Mouse (Mus musculus): ENCODE measurements around the gene Gatad2b. TPM values are rescaled to one million over a fixed set of nuclear protein-coding genes. Genes with fewer than 3 reads are reported as not detected.

The Gatad2b gene
- polyA plus RNA-seq, 1 experiment: 33.3 TPM

DNA sequence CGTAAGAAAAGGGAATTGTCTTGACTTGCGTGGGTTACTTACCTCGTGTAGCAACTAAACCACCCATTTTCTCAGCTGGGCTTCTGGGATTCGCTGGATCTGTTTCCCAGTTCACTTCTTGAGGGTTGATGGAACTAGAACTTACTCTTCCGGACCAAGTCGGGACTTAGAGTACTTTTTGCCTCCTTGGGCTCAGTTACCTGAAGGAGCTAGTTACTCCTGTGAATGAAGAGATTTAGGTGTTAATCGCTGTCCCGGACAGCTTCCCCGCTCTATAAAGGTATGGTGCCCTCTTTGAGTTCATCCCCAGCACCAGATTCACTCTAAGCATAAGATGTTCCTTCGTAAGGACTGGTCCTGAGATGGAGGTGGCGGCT, 1.1 kb downstream of the Gatad2b start:
- no peak for TF ChIP-seq POLR2A (IDR thresholded peaks at IDR 0.05; ENCODE audit: borderline replicate concordance, insufficient read depth, low read length)
- no peak for TF ChIP-seq CTCF (IDR thresholded peaks at IDR 0.05; ENCODE audit: borderline replicate concordance, insufficient read depth, low read depth, low read length)
- no peaks in the 10 kb centered on the region for H3K27me3 ChIP-seq (ENCODE audit: control insufficient read depth, insufficient read depth, low read length)
- H3K4me3 ChIP-seq (replicated peaks; ENCODE audit: insufficient read depth, low read depth, low read length): peak overlapping the region; percentile 94
- peak overlapping the region; percentile 47; the same call in 1 of the 2 replicates for H3K27ac ChIP-seq (ENCODE audit: insufficient read depth, low read length)
- no peaks in the 10 kb centered on the region; the same call in 1 of the 2 replicates for H3K4me1 ChIP-seq (ENCODE audit: control insufficient read depth, insufficient read depth, low read length)
- peak in 1 of 2 experiments; percentile 23 for DNase-seq
- WGBS: 2% methylated on average over 11 of the region's 11 CpGs

DNA sequence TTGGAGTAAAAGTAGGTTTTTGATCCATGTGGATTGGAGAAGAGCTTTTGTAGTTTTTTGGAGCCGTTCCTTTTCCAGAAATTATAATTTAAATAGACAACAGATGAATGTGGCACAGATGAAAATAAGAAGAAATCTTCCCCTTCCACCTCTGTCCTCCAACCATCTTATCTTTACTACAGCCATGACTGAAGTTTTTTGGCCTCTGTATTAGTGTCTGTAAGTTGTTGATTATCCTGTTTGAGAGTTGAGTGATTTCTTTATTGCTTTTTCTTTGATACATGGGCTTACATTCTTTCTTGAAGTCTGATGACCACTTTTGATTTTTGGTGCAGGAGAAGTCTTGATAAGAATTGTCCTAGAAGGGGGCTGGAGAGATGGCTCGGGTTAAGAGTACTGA, 1.7 kb downstream of the Gatad2b start:
- Histone ChIP-seq H3K27me3 (ENCODE audit: control insufficient read depth, insufficient read depth, low read length) (no peaks in the 10 kb centered on the region), H3K4me3 (replicated peaks; ENCODE audit: insufficient read depth, low read depth, low read length) (peak overlapping the region; percentile 94), H3K27ac (ENCODE audit: insufficient read depth, low read length) (no peak overlapping the region), H3K4me1 (ENCODE audit: control insufficient read depth, insufficient read depth, low read length) (no peaks in the 10 kb centered on the region; the same call in 1 of the 2 replicates)
- 33% methylated on average over 2 of the region's 2 CpGs for WGBS
- no peak for TF ChIP-seq CTCF (IDR thresholded peaks at IDR 0.05; ENCODE audit: borderline replicate concordance, insufficient read depth, low read depth, low read length)
- no peak for TF ChIP-seq POLR2A (IDR thresholded peaks at IDR 0.05; ENCODE audit: borderline replicate concordance, insufficient read depth, low read length)
- DNase-seq: no peak

DNA sequence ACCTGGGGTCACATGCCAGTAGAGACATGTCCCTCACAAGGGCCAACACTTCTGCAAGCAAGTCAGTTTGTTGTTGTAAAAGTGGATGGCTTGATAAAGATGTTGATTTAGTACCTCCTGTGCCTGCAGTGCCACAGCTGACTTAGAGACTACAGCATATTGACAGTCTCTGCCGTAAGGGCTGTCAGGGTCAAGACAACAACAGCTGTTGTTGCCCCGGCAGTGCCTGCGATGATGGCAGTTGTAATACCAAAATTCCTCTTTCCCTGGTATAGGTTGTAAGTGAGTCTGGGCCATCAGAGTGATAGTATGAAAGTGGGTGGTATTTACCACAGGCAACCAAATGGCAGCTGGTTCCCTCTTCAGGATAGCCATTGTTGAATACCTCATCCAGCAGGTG, 12.8 kb downstream of the Gatad2b start:
- 24% methylated on average over 3 of the region's 3 CpGs for WGBS
- H3K27me3 ChIP-seq (ENCODE audit: control insufficient read depth, insufficient read depth, low read length): no peaks in the 10 kb centered on the region
- H3K27ac ChIP-seq (ENCODE audit: insufficient read depth, low read length): no peak overlapping the region
- H3K4me3 ChIP-seq (replicated peaks; ENCODE audit: insufficient read depth, low read depth, low read length): no peak overlapping the region
- DNase-seq: no peak
- TF ChIP-seq POLR2A (IDR thresholded peaks at IDR 0.05; ENCODE audit: borderline replicate concordance, insufficient read depth, low read length): no peak
- no peak for TF ChIP-seq CTCF (IDR thresholded peaks at IDR 0.05; ENCODE audit: borderline replicate concordance, insufficient read depth, low read depth, low read length)
- H3K4me1 ChIP-seq (ENCODE audit: control insufficient read depth, insufficient read depth, low read length): peaks cover 4% of the 10 kb centered on the region

DNA sequence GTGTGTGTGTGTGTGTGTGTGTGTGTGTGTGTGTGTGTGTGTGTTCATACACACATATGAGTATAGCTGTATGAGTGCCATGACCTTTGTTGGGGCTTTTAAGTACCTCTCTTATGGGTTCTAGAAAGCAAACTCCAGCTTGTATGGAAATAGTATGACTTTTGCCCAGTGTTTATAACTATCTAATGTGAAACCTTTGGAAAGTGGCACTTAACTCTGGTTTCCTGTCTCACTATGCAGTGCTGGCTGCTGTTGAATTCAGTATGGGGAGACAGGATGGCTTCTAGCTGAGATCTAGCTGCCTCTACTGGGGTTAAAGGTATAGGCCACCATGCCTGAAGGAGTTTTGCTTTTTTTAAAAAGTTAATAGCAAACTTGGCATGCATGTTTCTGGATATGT, 16.6 kb downstream of the Gatad2b start:
- H3K27ac ChIP-seq (ENCODE audit: insufficient read depth, low read length): no peak overlapping the region
- H3K27me3 ChIP-seq (ENCODE audit: control insufficient read depth, insufficient read depth, low read length): no peaks in the 10 kb centered on the region
- DNase-seq: no peak
- TF ChIP-seq CTCF (IDR thresholded peaks at IDR 0.05; ENCODE audit: borderline replicate concordance, insufficient read depth, low read depth, low read length) (no peak), POLR2A (IDR thresholded peaks at IDR 0.05; ENCODE audit: borderline replicate concordance, insufficient read depth, low read length) (no peak)
- no peak overlapping the region for H3K4me3 ChIP-seq (replicated peaks; ENCODE audit: insufficient read depth, low read depth, low read length)
- H3K4me1 ChIP-seq (ENCODE audit: control insufficient read depth, insufficient read depth, low read length): peaks cover 4% of the 10 kb centered on the region

DNA sequence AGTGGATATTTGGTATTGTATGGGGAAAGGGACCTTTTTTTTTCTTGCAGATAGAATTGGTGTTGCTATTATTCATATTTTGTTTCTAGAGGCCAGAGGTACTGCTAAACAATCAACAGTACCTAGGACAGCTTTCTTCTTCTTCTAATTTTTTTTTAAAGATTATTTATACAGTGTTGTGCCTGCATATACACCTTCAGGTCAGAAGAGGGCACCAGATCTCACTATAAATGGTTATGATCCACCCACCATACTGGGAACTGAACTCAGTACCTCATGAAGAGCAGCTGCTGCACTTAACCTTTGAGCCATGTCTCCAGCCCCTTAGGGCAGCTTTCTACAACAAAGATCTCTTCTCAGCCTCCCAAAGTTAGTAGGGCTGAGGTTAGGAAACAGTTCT, 20.4 kb downstream of the Gatad2b start:
- no peak for DNase-seq
- TF ChIP-seq POLR2A (IDR thresholded peaks at IDR 0.05; ENCODE audit: borderline replicate concordance, insufficient read depth, low read length) (no peak), CTCF (IDR thresholded peaks at IDR 0.05; ENCODE audit: borderline replicate concordance, insufficient read depth, low read depth, low read length) (peak; percentile 19; the same call in 1 of the 2 replicates)
- Histone ChIP-seq H3K27me3 (ENCODE audit: control insufficient read depth, insufficient read depth, low read length) (no peaks in the 10 kb centered on the region), H3K4me1 (ENCODE audit: control insufficient read depth, insufficient read depth, low read length) (no peaks in the 10 kb centered on the region), H3K4me3 (replicated peaks; ENCODE audit: insufficient read depth, low read depth, low read length) (no peak overlapping the region), H3K27ac (ENCODE audit: insufficient read depth, low read length) (no peak overlapping the region)

DNA sequence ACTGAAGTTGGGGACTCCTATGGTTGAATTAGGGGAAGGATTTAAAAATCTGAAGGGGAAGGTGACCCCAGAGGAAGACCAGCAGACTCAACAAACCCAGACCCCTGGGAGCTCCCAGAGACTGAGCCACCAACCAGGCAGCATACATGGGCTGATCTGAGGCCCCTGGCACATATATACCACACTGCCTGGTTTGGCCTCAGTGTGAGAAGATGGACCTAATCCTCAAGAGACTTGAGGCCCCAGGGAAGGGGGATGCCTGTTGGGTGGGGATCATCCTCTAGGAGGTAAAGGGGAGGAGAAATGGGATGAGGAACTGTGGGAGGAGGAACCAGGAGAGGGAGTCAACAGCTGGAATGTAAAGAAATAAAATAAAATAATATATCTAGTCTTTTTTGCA, 21.3 kb downstream of the Gatad2b start:
- DNase-seq: no peak
- no peaks in the 10 kb centered on the region for H3K4me1 ChIP-seq (ENCODE audit: control insufficient read depth, insufficient read depth, low read length)
- no peak overlapping the region for H3K27ac ChIP-seq (ENCODE audit: insufficient read depth, low read length)
- no peak overlapping the region for H3K4me3 ChIP-seq (replicated peaks; ENCODE audit: insufficient read depth, low read depth, low read length)
- H3K27me3 ChIP-seq (ENCODE audit: control insufficient read depth, insufficient read depth, low read length): no peaks in the 10 kb centered on the region
- TF ChIP-seq CTCF (IDR thresholded peaks at IDR 0.05; ENCODE audit: borderline replicate concordance, insufficient read depth, low read depth, low read length) (no peak), POLR2A (IDR thresholded peaks at IDR 0.05; ENCODE audit: borderline replicate concordance, insufficient read depth, low read length) (no peak)

DNA sequence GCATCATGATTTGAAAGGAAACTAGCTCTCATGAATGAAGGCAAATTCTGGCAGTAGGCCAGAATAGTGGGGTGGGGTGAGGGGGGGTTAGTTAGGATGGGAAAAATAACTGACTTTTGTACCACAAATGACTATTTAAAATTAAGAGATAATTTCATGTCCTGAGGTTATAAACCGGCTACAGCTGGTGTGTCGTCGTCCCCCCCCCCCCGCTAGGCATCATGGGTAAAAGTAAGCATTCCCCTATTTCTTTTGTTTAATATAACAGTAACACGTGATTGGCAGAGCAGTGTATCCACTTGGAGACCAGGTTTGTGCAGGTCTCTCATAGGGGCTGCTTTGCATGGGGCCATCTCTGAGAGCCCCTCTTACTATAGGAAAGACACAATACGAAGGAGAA, 29.3 kb downstream of the Gatad2b start:
- Histone ChIP-seq H3K4me1 (ENCODE audit: control insufficient read depth, insufficient read depth, low read length) (peaks cover 2% of the 10 kb centered on the region; the same call in 1 of the 2 replicates), H3K4me3 (replicated peaks; ENCODE audit: insufficient read depth, low read depth, low read length) (no peak overlapping the region), H3K27ac (ENCODE audit: insufficient read depth, low read length) (no peak overlapping the region), H3K27me3 (ENCODE audit: control insufficient read depth, insufficient read depth, low read length) (no peaks in the 10 kb centered on the region)
- no peak for TF ChIP-seq POLR2A (IDR thresholded peaks at IDR 0.05; ENCODE audit: borderline replicate concordance, insufficient read depth, low read length)
- no peak for DNase-seq
- 20% methylated on average over 6 of the region's 6 CpGs for WGBS

DNA sequence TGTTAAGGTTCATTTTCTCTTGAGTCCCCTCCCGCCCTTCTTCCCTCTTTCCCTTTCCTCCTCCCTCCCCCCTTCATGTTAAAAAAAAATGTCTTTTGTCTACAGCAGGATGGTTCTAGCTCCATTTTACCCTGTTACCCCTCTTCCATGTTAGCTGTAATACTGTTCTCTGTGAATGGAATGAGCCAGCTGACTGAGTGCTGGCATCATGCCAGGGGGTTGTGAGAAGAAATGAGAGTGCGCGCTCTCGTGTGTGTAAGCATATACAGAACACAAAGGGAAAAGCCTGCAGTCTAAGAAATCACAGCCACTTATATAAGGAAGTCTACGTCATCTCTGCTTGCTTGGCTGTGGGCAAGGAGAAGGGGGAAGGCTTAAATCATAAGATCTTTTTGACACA, 30.1 kb downstream of the Gatad2b start:
- peaks cover 2% of the 10 kb centered on the region; the same call in 1 of the 2 replicates for H3K4me1 ChIP-seq (ENCODE audit: control insufficient read depth, insufficient read depth, low read length)
- 6% methylated on average over 5 of the region's 5 CpGs for WGBS
- H3K27me3 ChIP-seq (ENCODE audit: control insufficient read depth, insufficient read depth, low read length): no peaks in the 10 kb centered on the region
- H3K27ac ChIP-seq (ENCODE audit: insufficient read depth, low read length): no peak overlapping the region
- no peak for TF ChIP-seq CTCF (IDR thresholded peaks at IDR 0.05; ENCODE audit: borderline replicate concordance, insufficient read depth, low read depth, low read length)
- TF ChIP-seq POLR2A (IDR thresholded peaks at IDR 0.05; ENCODE audit: borderline replicate concordance, insufficient read depth, low read length): no peak
- peak; percentile 69 to 73 for DNase-seq
- H3K4me3 ChIP-seq (replicated peaks; ENCODE audit: insufficient read depth, low read depth, low read length): no peak overlapping the region
